Mouse (Mus musculus) heart, embryonic 15.5 days (tissue): Measurements from ENCODE around the gene Erbb3. TPM values are rescaled to one million over a fixed set of nuclear protein-coding genes. Genes with fewer than 3 reads are reported as not detected.
"Not testable (repeated sequence)": the region's sequence is repeated elsewhere in the genome, so short reads cannot be mapped to it uniquely, and the experiment has no call there.

ENCODE experiments used
- ATAC-seq: fragments of 200-750 bp; cut with Nextera tagmentation; replicated peaks from 2 replicates; pipeline ENCODE4 v1.8.0; 2017; ENCODE audit warnings: low read depth, moderate TSS enrichment; ENCODE audit not compliant: insufficient number of reproducible peaks, insufficient read depth, low FRiP score
- H3K27ac ChIP-seq: fragments of 300-500 bp; sonication (generic); 2 replicates; pipeline ENCODE4 v1.5.1; 2015; ENCODE audit warnings: mild to moderate bottlenecking, inconsistent platforms
- H3K27me3 ChIP-seq: fragments of 300-500 bp; sonication (generic); 2 replicates; pipeline ENCODE4 v1.6.1; 2015; ENCODE audit warnings: inconsistent platforms
- H3K36me3 ChIP-seq: fragments of 300-500 bp; sonication (generic); 2 replicates; pipeline ENCODE4 v1.6.1; 2015; ENCODE audit warnings: mild to moderate bottlenecking, inconsistent platforms
- H3K4me1 ChIP-seq: fragments of 300-500 bp; sonication (generic); replicated peaks from 2 replicates; pipeline ENCODE4 v1.6.1; 2015; ENCODE audit warnings: inconsistent platforms
- H3K4me2 ChIP-seq: fragments of 300-500 bp; sonication (generic); 2 replicates; pipeline ENCODE4 v1.6.1; 2015; ENCODE audit warnings: inconsistent platforms, mild to moderate bottlenecking, moderate library complexity
- H3K4me3 ChIP-seq: fragments of 300-500 bp; sonication (generic); 2 replicates; pipeline ENCODE4 v1.5.1; 2015; ENCODE audit warnings: mild to moderate bottlenecking, inconsistent platforms
- H3K9ac ChIP-seq: fragments of 300-500 bp; sonication (generic); 2 replicates; pipeline ENCODE4 v1.6.1; 2015; ENCODE audit warnings: mild to moderate bottlenecking, inconsistent platforms
- H3K9me3 ChIP-seq: fragments of 300-500 bp; sonication (generic); replicated peaks from 2 replicates; pipeline ENCODE4 v1.6.1; 2016; ENCODE audit warnings: inconsistent platforms
- whole genome bisulfite sequencing: fragments of 180-500 bp; shearing (Covaris S2); methylation state at CpG from one replicate; pipeline ENCODE4 v1.1.7; 2015; ENCODE audit warnings: mixed read lengths; 5-methylcytosine and 5-hydroxymethylcytosine counted together
- polyA plus RNA-seq: library from polyadenylated mRNA; unstranded; fragments of >200 nt; fragmentation: Nextera tagmentation; extraction: Ambion mirVana; gene quantifications from 2 replicates; pipeline ENCODE4 v1.2.1, GENCODE M21; 2015

Gene Erbb3
- polyA plus RNA-seq, 1 experiment from 2014 or later: 3.4 TPM

GRCm38 (mm10) chr10:128556286-128556685 is 33.2 kb downstream of the Erbb3 start:
- H3K9ac ChIP-seq: no peak overlapping the region
- H3K27me3 ChIP-seq: no peaks in the 10 kb centered on the region
- H3K4me3 ChIP-seq: no peak overlapping the region
- no peak for ATAC-seq
- no peak overlapping the region for H3K27ac ChIP-seq
- no peak overlapping the region for H3K4me2 ChIP-seq
- no peaks in the 10 kb centered on the region for H3K9me3 ChIP-seq
- H3K36me3 ChIP-seq: peaks cover 43% of the 10 kb centered on the region
- no peaks in the 10 kb centered on the region for H3K4me1 ChIP-seq

- H3K4me2 ChIP-seq, ATAC-seq, H3K4me3 ChIP-seq, H3K27me3 ChIP-seq, H3K27ac ChIP-seq, H3K9me3 ChIP-seq, H3K9ac ChIP-seq, H3K4me1 ChIP-seq: not testable (repeated sequence)
- 81% methylated on average over 1 of the region's 1 CpGs for WGBS
- peaks cover 36% of the 10 kb centered on the region for H3K36me3 ChIP-seq
These were observed 33.9 kb downstream of the Erbb3 start for GRCm38 (mm10) chr10:128555567-128555966.

- H3K9me3 ChIP-seq, H3K4me1 ChIP-seq, H3K27ac ChIP-seq, H3K9ac ChIP-seq, H3K27me3 ChIP-seq, H3K4me2 ChIP-seq, H3K36me3 ChIP-seq, ATAC-seq, H3K4me3 ChIP-seq: not testable (repeated sequence)
- 81% methylated on average over 11 of the region's 11 CpGs for WGBS
These were observed 39.2 kb downstream of the Erbb3 start for GRCm38 (mm10) chr10:128550144-128550823.

GRCm38 (mm10) chr10:128549682-128550057 is 39.8 kb downstream of the Erbb3 start:
- H3K4me3 ChIP-seq, H3K4me1 ChIP-seq, ATAC-seq, H3K9me3 ChIP-seq, H3K27me3 ChIP-seq, H3K9ac ChIP-seq, H3K36me3 ChIP-seq: not testable (repeated sequence)
- peak overlapping the region; percentile 94; the same call in 1 of the 2 replicates for H3K27ac ChIP-seq
- 67% methylated on average over 6 of the region's 6 CpGs for WGBS
- peak overlapping the region; percentile 32; the same call in 1 of the 2 replicates for H3K4me2 ChIP-seq

GRCm38 (mm10) chr10:128548947-128549681 is 40.3 kb downstream of the Erbb3 start, which contains the start of gene Rpl41:
Gene Rpl41 (minus strand): TSS chr10:128549305.
- H3K9ac ChIP-seq: peak within 1 kb of the TSS; percentile 67
- peak within 1 kb of the TSS; percentile 94 for H3K27ac ChIP-seq
- H3K4me2 ChIP-seq: peak within 1 kb of the TSS; percentile 87
- ATAC-seq: peak; percentile 88
- H3K9me3 ChIP-seq: no peaks in the 10 kb centered on the region
- H3K27me3 ChIP-seq: no peaks in the 10 kb centered on the region
- peaks cover 10% of the 10 kb centered on the region for H3K4me1 ChIP-seq
- H3K36me3 ChIP-seq: peaks cover 14% of the 10 kb centered on the region
- H3K4me3 ChIP-seq: peak within 1 kb of the TSS; percentile 68
- WGBS: under 1% methylated on average over 31 of the region's 31 CpGs

DNA sequence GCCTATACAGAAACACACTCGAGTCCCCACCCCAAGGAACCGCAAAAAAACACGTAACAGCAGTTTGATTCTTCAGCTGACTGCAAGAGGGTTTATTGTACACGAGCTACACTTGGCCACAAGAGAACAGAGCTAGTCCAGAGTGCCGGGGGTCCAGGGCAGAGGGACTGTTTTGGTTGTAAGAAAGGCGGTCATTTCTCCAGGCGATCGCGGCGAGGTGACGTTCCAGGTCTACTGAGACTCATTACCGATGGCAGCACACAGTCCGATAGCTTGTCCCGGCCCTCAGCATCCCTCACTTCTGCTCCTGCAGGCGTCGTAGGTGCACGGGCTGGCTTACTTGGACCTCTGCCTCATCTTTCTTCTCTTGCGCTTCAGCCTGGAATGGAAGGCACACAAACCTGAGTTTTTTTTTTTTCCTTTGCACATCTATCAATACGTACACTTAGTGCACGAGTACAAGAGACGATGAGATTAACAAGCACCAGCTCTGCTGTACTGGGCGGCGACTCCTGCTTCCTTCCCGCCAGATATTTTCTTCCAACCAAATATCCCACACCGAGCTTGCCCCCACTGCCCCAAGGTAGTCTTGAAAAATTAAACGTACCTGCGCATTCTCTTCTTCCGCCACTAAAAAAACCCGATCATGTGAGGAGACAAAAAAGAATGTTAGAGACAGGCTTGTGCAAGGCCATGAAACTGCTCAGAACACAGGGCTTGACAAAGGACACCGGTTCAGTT is 41.2 kb downstream of the Erbb3 start:
- Histone ChIP-seq H3K4me2 (peak overlapping the region; percentile 87), H3K4me3 (peak overlapping the region; percentile 68), H3K27ac (peak overlapping the region; percentile 96), H3K9ac (peak overlapping the region; percentile 67), H3K36me3 (peaks cover 23% of the 10 kb centered on the region), H3K4me1 (peaks cover 18% of the 10 kb centered on the region)
- not testable (repeated sequence) for ATAC-seq, H3K9me3 ChIP-seq, H3K27me3 ChIP-seq
- 2% methylated on average over 30 of the region's 30 CpGs for WGBS

GRCm38 (mm10) chr10:128547361-128548032 is 42.0 kb downstream of the Erbb3 start, which contains the start of gene Zc3h10:
Gene Zc3h10 (minus strand): TSS chr10:128547774.
- peak within 1 kb of the TSS; percentile 67 for H3K9ac ChIP-seq
- peaks cover 29% of the 10 kb centered on the region for H3K36me3 ChIP-seq
- H3K4me3 ChIP-seq: peak within 1 kb of the TSS; percentile 68
- ATAC-seq: peak; percentile 89
- WGBS: under 1% methylated on average over 50 of the region's 50 CpGs
- peak within 1 kb of the TSS; percentile 87 for H3K4me2 ChIP-seq
- H3K4me1 ChIP-seq: peaks cover 21% of the 10 kb centered on the region
- peak within 1 kb of the TSS; percentile 96 for H3K27ac ChIP-seq
- no peaks in the 10 kb centered on the region for H3K9me3 ChIP-seq
- H3K27me3 ChIP-seq: no peaks in the 10 kb centered on the region

- 17% methylated on average over 7 of the region's 7 CpGs for WGBS
These were observed 42.7 kb downstream of the Erbb3 start for GRCm38 (mm10) chr10:128546787-128547186.

GRCm38 (mm10) chr10:128546361-128546760 is 43.1 kb downstream of the Erbb3 start:
- Histone ChIP-seq H3K4me3 (peak overlapping the region; percentile 68), H3K4me1 (peaks cover 21% of the 10 kb centered on the region), H3K9ac (peak overlapping the region; percentile 64; the same call in 1 of the 2 replicates), H3K4me2 (peak overlapping the region; percentile 87), H3K36me3 (peaks cover 34% of the 10 kb centered on the region), H3K27me3 (no peaks in the 10 kb centered on the region), H3K27ac (peak overlapping the region; percentile 96), H3K9me3 (no peaks in the 10 kb centered on the region)
- 9% methylated on average over 4 of the region's 4 CpGs for WGBS
- no peak for ATAC-seq

More at GRCm38 (mm10) chr10:128546787-128547186, 42.7 kb downstream of the Erbb3 start:
- Histone ChIP-seq H3K36me3 (peaks cover 34% of the 10 kb centered on the region), H3K27me3 (no peaks in the 10 kb centered on the region), H3K4me1 (peaks cover 21% of the 10 kb centered on the region), H3K4me2 (peak overlapping the region; percentile 87), H3K9ac (peak overlapping the region; percentile 64), H3K4me3 (peak overlapping the region; percentile 68), H3K27ac (peak overlapping the region; percentile 96), H3K9me3 (no peaks in the 10 kb centered on the region)
- no peak for ATAC-seq

GRCm38 (mm10) chr10:128545570-128545898 is 43.9 kb downstream of the Erbb3 start:
- Histone ChIP-seq H3K9me3 (no peaks in the 10 kb centered on the region), H3K4me1 (peaks cover 21% of the 10 kb centered on the region), H3K36me3 (peaks cover 34% of the 10 kb centered on the region), H3K4me3 (no peak overlapping the region), H3K27ac (no peak overlapping the region), H3K9ac (no peak overlapping the region), H3K27me3 (no peaks in the 10 kb centered on the region), H3K4me2 (no peak overlapping the region)
- no peak for ATAC-seq
- 84% methylated on average over 3 of the region's 3 CpGs for WGBS
